Comparison of ENCODE assay signal across 16 mouse cellular contexts in the genomic region with DNA sequence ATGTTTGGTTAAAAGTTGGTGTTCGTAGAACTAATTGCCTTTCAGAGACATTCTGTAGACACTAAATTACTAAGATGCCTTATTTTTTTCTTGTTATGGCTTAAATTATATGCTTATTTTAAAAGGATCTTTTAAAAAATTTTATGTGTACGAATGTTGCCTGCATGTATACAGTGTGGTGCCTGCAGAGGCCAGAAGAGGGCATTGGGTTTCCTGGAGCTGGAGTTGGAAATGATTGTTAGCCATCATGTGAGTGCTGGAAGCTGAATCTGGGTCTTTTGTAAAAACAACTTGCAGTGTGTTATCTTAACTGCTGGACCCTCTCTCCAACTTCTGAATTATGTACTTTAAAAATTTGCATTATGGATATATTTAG. TPM values are rescaled to one million over a fixed set of nuclear protein-coding genes. Genes with fewer than 3 reads are reported as not detected.
DNase-seq lines count a peak whose midpoint lies in the region; ATAC-seq and TF ChIP-seq lines count a peak whose summit lies in the region.
"Had no signal": no experiment of that assay in that cellular context is flagged by ENCODE, and none has a peak within 500 bp of the region (broad histone marks: within the 10 kb centered on the region; RNA-seq: fewer than 3 reads in every experiment).

No protein-coding gene starts in this region.

- peak; percentile 5; the same call in 1 of the 2 replicates for TF ChIP-seq RAD21 in MEL (IDR thresholded peaks at IDR 0.05; ENCODE audit: low read depth, low read length)

- no peak overlapping the region for H3K9ac ChIP-seq in forebrain, embryonic 14.5 days (ENCODE audit: low read length)
- H3K9ac ChIP-seq in MEL (ENCODE audit: control insufficient read depth, low read depth, low read length, poor library complexity, severe bottlenecking) = no peak overlapping the region
- H3K9ac ChIP-seq: embryonic facial prominence, embryonic 12.5 days; hindbrain, embryonic 12.5 days; liver, embryonic 15.5 days had no signal

- H3ac ChIP-seq in myocyte (ENCODE audit: control insufficient read depth, insufficient read length) = no peak overlapping the region

- H3K4me2 ChIP-seq in forebrain, embryonic 14.5 days (ENCODE audit: low read length) = no peak overlapping the region
- peak overlapping the region; percentile 10 for H3K4me2 ChIP-seq in myocyte (ENCODE audit: low read depth)
- H3K4me2 ChIP-seq: embryonic facial prominence, embryonic 12.5 days; hindbrain, embryonic 12.5 days; liver, embryonic 15.5 days had no signal

- DNase-seq in forebrain, embryonic 14.5 days (ENCODE audit: low spot score) = no peak
- no peak for DNase-seq in forebrain, embryonic 10.5 days (ENCODE audit: extremely low spot score, low spot score)
- DNase-seq in left cerebral cortex, adult 2 months (ENCODE audit: extremely low spot score in 1 of 2, low spot score in 2 of 2) = no peak
- no peak for DNase-seq in left cerebral cortex, adult 9 months (ENCODE audit: low spot score in 2 of 2)
- peak; percentile 30 for DNase-seq in MEL (ENCODE audit: low read depth, low spot score)
- DNase-seq in ovary, postnatal 36 days (ENCODE audit: low spot score) = no peak
- DNase-seq: adrenal gland, adult 8-10 months; cerebellum, adult 9-10 months; thymus, postnatal 14 days had no signal

- WGBS in forebrain, embryonic 14.5 days = 83% methylated on average over 2 of the region's 2 CpGs
- WGBS in forebrain, embryonic 10.5 days = 96% methylated on average over 2 of the region's 2 CpGs

- no peaks in the 10 kb centered on the region for H3K36me3 ChIP-seq in forebrain, embryonic 14.5 days (ENCODE audit: control insufficient read depth, insufficient read depth, low read length)
- peaks cover 10% of the 10 kb centered on the region for H3K36me3 ChIP-seq in forebrain, embryonic 10.5 days (replicated peaks)
- peaks cover 2 to 36% of the 10 kb centered on the region in 2 experiments; a peak in 3 of 4 replicates for H3K36me3 ChIP-seq in MEL (ENCODE audit: control insufficient read depth in 1 of 2, insufficient read depth in 2 of 2, low read length in 2 of 2)
- H3K36me3 ChIP-seq in myocyte (ENCODE audit: control insufficient read depth, insufficient read depth) = no peaks in the 10 kb centered on the region
- H3K36me3 ChIP-seq: embryonic facial prominence, embryonic 12.5 days; heart, embryonic 10.5 days; hindbrain, embryonic 12.5 days; liver, embryonic 15.5 days had no signal

- ATAC-seq in forebrain, embryonic 14.5 days = no peak
- ATAC-seq: inflammation-experienced regulatory T-cells, adult 6 months; midbrain, embryonic 16.5 days had no signal

- no peak for TF ChIP-seq POLR2A in MEL (IDR thresholded peaks at IDR 0.05; ENCODE audit: control insufficient read depth in 1 of 2, insufficient read depth in 1 of 2, low read depth in 1 of 2, low read length in 2 of 2, poor library complexity in 1 of 2)
- no peak for TF ChIP-seq POLR2A in myocyte (IDR thresholded peaks at IDR 0.05; ENCODE audit: insufficient read length, low read depth)

- TF ChIP-seq CTCF in left cerebral cortex, adult 2 months (IDR thresholded peaks at IDR 0.05) = peak; percentile 14; the same call in 1 of the 2 replicates
- TF ChIP-seq CTCF in MEL (IDR thresholded peaks at IDR 0.05 in 2 of 3, conservative IDR thresholded peaks at IDR 0.05 in 1 of 3; ENCODE audit: control insufficient read depth in 1 of 3, insufficient read depth in 1 of 3, low read depth in 2 of 3, low read length in 3 of 3, poor library complexity in 1 of 3, severe bottlenecking in 1 of 3) = peak; percentile 7 to 38 (median 33); a peak in 3 of 6 replicates

- peaks cover 16% of the 10 kb centered on the region; the same call in 1 of the 2 replicates for H3K79me2 ChIP-seq in MEL (ENCODE audit: control insufficient read depth, insufficient read depth, low read length, poor library complexity)
- peaks cover 29% of the 10 kb centered on the region for H3K79me2 ChIP-seq in myocyte (ENCODE audit: control insufficient read depth, insufficient read depth)

- no peak overlapping the region for H3K4me3 ChIP-seq in forebrain, embryonic 14.5 days (ENCODE audit: low read depth, low read length)
- no peak overlapping the region for H3K4me3 ChIP-seq in forebrain, embryonic 10.5 days
- no peak overlapping the region for H3K4me3 ChIP-seq in left cerebral cortex, adult 2 months
- H3K4me3 ChIP-seq in MEL (ENCODE audit: control insufficient read depth in 1 of 2, insufficient read depth in 1 of 2, low read depth in 2 of 2, low read length in 2 of 2) (no peak overlapping the region), myocyte (no peak overlapping the region)
- H3K4me3 ChIP-seq: embryonic facial prominence, embryonic 12.5 days; heart, embryonic 10.5 days; hindbrain, embryonic 12.5 days; liver, embryonic 15.5 days had no signal

- TF ChIP-seq EP300 in MEL (IDR thresholded peaks at IDR 0.05; ENCODE audit: low read depth in 1 of 2, low read length in 2 of 2) = no peak

- H3K27ac ChIP-seq in forebrain, embryonic 14.5 days (ENCODE audit: low read depth, low read length) = peak overlapping the region; percentile 10; the same call in 1 of the 2 replicates
- H3K27ac ChIP-seq in forebrain, embryonic 10.5 days = no peak overlapping the region
- no peak overlapping the region for H3K27ac ChIP-seq in left cerebral cortex, adult 2 months
- no peak overlapping the region for H3K27ac ChIP-seq in MEL (ENCODE audit: control insufficient read depth, low read depth, low read length)
- H3K27ac ChIP-seq: embryonic facial prominence, embryonic 12.5 days; heart, embryonic 10.5 days; hindbrain, embryonic 12.5 days; liver, embryonic 15.5 days had no signal

- intact Hi-C loops in left cerebral cortex, adult 2 months (cut with DNase I) = no loop called here

- H3K9me3 ChIP-seq in forebrain, embryonic 14.5 days (replicated peaks; ENCODE audit: control insufficient read depth, low read length) = no peaks in the 10 kb centered on the region
- H3K9me3 ChIP-seq in forebrain, embryonic 10.5 days = peaks cover 6% of the 10 kb centered on the region
- H3K9me3 ChIP-seq in MEL (replicated peaks; ENCODE audit: insufficient read depth, low read length) = no peaks in the 10 kb centered on the region
- H3K9me3 ChIP-seq: embryonic facial prominence, embryonic 12.5 days; heart, embryonic 10.5 days; liver, embryonic 15.5 days had no signal

- H3K27me3 ChIP-seq in forebrain, embryonic 14.5 days (replicated peaks; ENCODE audit: control insufficient read depth, insufficient read depth, low read length) = no peaks in the 10 kb centered on the region
- no peaks in the 10 kb centered on the region for H3K27me3 ChIP-seq in forebrain, embryonic 10.5 days (ENCODE audit: poor library complexity, severe bottlenecking)
- H3K27me3 ChIP-seq in MEL (ENCODE audit: control insufficient read depth in 1 of 2, insufficient read depth in 2 of 2, low read length in 2 of 2) (no peaks in the 10 kb centered on the region), myocyte (ENCODE audit: control insufficient read depth, insufficient read depth, insufficient read length) (no peaks in the 10 kb centered on the region)
- H3K27me3 ChIP-seq: embryonic facial prominence, embryonic 12.5 days; hindbrain, embryonic 12.5 days; liver, embryonic 15.5 days had no signal

- H3K4me1 ChIP-seq in forebrain, embryonic 14.5 days (ENCODE audit: control insufficient read depth, insufficient read depth, low read length) = peaks cover 2% of the 10 kb centered on the region; the same call in 1 of the 2 replicates
- H3K4me1 ChIP-seq in forebrain, embryonic 10.5 days = peaks cover 5% of the 10 kb centered on the region; the same call in 1 of the 2 replicates
- H3K4me1 ChIP-seq in MEL (ENCODE audit: control insufficient read depth in 1 of 2, insufficient read depth in 2 of 2, low read length in 2 of 2) = peaks cover 15 to 32% of the 10 kb centered on the region in 2 experiments
- H3K4me1 ChIP-seq: heart, embryonic 10.5 days had no signal

TF ChIP-seq in MEL, 35 proteins besides CTCF, POLR2A, EP300 and RAD21:
- TF ChIP-seq MEF2A (IDR thresholded peaks at IDR 0.05; ENCODE audit: extremely low read depth, insufficient replicate concordance, low read depth, low read length, poor library complexity, severe bottlenecking) = no peak
- no peak for TF ChIP-seq BHLHE40 (IDR thresholded peaks at IDR 0.05; ENCODE audit: borderline replicate concordance, low read depth, low read length)
- no peak for TF ChIP-seq ZKSCAN1 (IDR thresholded peaks at IDR 0.05; ENCODE audit: low read depth, low read length)
- no peak for TF ChIP-seq HCFC1 (IDR thresholded peaks at IDR 0.05; ENCODE audit: low read depth, low read length)
- TF ChIP-seq MYB (IDR thresholded peaks at IDR 0.05; ENCODE audit: low read depth, low read length) = no peak
- TF ChIP-seq ETS1 (IDR thresholded peaks at IDR 0.05; ENCODE audit: low read depth, low read length) = no peak
- TF ChIP-seq ZC3H11A (IDR thresholded peaks at IDR 0.05; ENCODE audit: low read depth, low read length) = no peak
- no peak for TF ChIP-seq CHD1 (IDR thresholded peaks at IDR 0.05; ENCODE audit: low read depth, low read length)

TF ChIP-seq in myocyte, 11 proteins besides CTCF, POLR2A, EP300 and RAD21:
- TF ChIP-seq TCF3 (IDR thresholded peaks at IDR 0.05; ENCODE audit: insufficient read length, low read depth) (no peak), USF1 (IDR thresholded peaks at IDR 0.05; ENCODE audit: low read depth) (no peak), TCF12 (IDR thresholded peaks at IDR 0.05; ENCODE audit: insufficient read depth, poor library complexity, severe bottlenecking) (no peak), MAX (IDR thresholded peaks at IDR 0.05; ENCODE audit: low read depth) (no peak), MYOD1 (IDR thresholded peaks at IDR 0.05; ENCODE audit: control insufficient read depth in 1 of 3, insufficient read length in 2 of 3, low read depth in 2 of 3) (no peak)

RNA-seq across cellular contexts. Expression of gene Cep83, which starts 21.9 kb away (rescaled TPM):
- 18.4 and 18.8 TPM in 2 replicates for polyA plus RNA-seq in forebrain, embryonic 14.5 days (2014; fragmentation: Nextera tagmentation; extraction: Ambion mirVana)
- polyA plus RNA-seq in forebrain, embryonic 10.5 days (2016; fragmentation: Nextera tagmentation; extraction: Ambion mirVana) = 18.5 and 19.1 TPM in 2 replicates
- total RNA-seq in left cerebral cortex, adult 2 months (2021) = 10 to 100 TPM; 42.0 to 44.3 TPM
- 22.4 and 23.9 TPM in 2 replicates for total RNA-seq in MEL (2012; rRNA removed)
- polyA plus RNA-seq in MEL (2012; ENCODE audit: insufficient read depth in 1 of 2, insufficient read length in 2 of 2, low read depth in 1 of 2, low replicate concordance in 2 of 2, missing spikeins in 1 of 2) = 100 to 1,000 TPM in 1 of 2 experiments, 10 to 100 TPM in 1; 25.9 to 231 TPM
- 6.4 TPM for polyA plus RNA-seq in myocyte (2012; fragmentation: generic; extraction: Trizol)
